Mouse (Mus musculus) frontal cortex, postnatal 10 days (tissue): ENCODE measurements around the gene Ywhah.
"Not testable (repeated sequence)": the region's sequence is repeated elsewhere in the genome, so short reads cannot be mapped to it uniquely, and the experiment has no call there.

Source experiments
- DNase-seq, 2 experiments: peaks; one replicate each; pipeline ENCODE4 v3.0.0; 2022; ENCODE audit warnings: low spot score in 2 of 2, mixed read lengths in 1 of 2

Ywhah gene

GRCm38 (mm10) chr5:33011132-33012106 is 7.2 kb upstream of the Ywhah start:
- no peak for DNase-seq

DNA sequence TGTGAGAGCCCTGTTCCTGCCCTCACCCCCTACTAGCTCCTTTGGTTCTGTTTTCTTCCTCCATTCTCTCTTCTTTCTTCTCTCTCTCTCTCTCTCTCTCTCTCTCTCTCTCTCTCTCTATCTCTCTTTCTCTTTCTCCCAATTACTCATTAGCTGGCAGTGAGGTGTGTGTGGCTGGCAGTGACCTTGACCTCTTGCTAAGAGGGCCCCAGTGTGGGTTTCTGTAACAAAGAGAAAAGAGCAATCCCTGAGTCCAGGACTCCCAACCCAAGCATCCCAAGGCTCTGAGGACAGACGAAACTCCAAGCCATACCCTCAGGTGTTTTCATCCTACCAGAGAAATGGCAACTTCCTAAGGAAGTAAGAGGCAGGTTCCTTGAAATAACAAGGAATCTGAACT is 4.5 kb upstream of the Ywhah start:
- DNase-seq, result no peak

GRCm38 (mm10) chr5:33015579-33015978 is 3.0 kb upstream of the Ywhah start:
- no peak for DNase-seq

DNA sequence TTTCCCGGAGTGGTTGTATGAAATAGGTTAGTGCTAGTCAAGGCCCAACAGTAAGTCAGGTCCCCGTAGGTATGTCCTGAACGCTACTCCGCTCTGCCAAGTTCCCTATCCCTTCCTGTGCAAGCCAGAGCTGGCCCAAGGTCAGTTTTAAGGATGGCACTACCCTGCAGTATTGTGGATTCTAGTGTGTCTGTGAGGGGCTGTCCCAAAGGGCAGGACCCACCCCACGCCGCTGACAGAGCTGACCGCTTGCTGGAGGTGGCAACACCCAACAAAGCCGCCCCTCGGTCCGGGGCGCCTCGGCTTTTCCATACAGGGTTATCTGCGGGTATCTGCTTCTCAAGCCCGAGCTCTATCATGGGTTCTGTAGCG is 441 bp upstream of the Ywhah start:
- DNase-seq, result no peak

DNA sequence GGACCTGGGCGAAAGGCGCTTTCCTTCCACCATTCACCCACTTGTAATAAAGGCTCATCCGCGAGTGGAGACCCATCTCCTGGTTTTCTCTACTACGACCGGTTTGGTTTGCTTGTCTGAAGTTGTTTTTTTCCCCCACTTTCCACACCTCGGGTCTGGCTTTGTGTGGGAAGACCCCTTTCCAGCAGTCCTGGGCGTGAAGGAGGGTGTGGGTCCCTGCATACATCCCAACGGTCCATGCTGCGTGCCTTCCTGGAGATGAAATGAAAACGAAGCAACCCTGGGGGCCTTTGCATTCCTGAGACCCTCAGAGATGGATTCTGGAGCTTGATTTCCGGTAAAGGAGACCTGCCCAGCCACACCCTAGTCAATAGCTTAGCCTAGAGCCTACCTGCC is 808 bp downstream of the Ywhah start:
- no peak for DNase-seq

DNA sequence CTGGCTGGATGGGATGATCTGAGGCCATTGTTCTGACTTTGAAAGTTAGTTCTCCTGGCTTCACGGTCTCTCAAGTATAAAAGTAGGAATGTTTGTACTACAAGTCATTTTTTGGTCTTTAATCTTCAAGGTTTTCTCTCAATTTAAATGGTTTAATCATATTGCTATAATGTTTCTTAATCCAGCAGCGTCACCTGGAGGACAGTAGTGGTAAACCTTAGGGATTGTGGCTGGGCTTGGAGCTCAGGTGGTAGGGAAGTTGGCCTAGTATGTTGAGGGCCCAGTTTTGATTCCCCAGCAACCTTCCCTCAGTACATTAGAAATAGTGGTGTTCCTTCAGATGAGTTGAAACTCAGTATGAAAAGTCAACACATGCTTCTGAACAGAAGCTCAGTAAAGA is 3.0 kb downstream of the Ywhah start:
- DNase-seq, result no peak

DNA sequence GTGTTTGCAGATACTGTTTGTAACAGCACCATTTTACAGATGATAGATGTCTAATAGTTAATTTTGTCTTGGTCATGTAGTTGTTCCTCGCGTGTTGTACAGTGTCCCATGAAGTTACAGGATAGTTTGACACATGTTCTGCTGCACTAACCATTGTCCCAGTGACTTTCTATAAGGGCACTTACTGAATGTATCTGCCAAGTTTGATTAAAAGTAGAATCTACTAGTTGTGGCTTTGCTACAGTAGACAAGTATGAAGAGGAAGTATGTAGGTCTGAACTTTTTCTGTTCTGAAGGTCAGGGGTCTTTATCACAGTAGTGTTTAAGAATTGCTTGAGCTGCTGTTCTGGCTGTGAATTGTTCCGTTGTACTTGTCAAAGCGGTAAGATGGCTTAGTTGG is 4.7 kb downstream of the Ywhah start:
- no peak for DNase-seq

- no peak for DNase-seq
These were observed 5.9 kb downstream of the Ywhah start for GRCm38 (mm10) chr5:33024474-33024873.

DNA sequence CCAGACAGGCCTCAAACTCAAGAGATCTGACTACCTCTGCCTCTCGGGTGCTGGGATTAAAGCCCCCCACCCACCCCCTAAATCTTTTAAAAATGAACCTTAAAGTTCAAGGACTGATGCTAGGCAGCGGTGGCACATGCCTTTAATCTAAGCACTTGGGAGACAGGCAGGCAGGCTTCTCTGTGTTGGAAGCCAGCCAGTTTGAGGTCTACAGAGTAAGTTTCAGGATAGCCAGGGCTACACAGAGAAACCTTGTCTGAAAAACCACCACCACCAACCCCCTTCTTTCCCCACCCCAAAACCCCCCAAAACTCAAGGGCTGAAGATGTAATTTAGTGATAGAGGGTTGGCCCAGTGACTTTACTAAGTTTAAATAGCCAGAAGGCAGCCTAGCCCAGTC is 10.0 kb downstream of the Ywhah start:
- no peak for DNase-seq

DNA sequence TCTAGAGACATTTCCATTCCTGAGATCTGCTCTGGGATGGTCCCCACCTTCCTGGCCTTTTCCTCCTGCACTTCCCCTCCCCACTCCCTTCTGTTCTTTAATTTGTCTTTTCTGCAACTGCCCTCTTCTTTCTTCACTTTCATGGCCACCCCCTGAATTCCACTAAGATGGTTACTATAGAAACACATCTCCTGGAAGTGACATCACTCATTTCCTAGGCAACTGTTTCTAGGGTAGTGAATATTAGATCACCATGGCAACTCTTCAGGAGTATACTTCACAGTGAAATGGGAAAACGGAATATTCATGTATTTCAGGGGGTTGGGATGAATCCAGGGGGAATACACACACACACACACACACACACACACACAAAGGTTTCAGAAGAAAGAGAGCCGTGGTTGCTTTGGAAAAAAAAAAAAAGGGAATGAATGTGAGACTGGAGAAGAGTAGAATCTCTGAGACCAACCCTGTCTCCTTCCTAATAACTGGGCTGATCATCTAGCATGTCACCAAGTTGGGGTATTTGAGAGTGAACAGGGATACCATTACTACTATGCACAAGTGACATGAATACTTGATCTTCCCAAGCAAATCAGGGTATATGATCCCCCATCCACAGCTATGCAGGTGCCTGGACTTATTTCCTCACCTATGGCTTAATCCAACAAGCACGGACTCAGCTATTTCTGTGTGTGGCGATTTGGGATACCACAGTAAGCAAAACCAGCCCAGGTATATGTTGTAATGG is 12.0 kb downstream of the Ywhah start:
- no peak for DNase-seq

DNA sequence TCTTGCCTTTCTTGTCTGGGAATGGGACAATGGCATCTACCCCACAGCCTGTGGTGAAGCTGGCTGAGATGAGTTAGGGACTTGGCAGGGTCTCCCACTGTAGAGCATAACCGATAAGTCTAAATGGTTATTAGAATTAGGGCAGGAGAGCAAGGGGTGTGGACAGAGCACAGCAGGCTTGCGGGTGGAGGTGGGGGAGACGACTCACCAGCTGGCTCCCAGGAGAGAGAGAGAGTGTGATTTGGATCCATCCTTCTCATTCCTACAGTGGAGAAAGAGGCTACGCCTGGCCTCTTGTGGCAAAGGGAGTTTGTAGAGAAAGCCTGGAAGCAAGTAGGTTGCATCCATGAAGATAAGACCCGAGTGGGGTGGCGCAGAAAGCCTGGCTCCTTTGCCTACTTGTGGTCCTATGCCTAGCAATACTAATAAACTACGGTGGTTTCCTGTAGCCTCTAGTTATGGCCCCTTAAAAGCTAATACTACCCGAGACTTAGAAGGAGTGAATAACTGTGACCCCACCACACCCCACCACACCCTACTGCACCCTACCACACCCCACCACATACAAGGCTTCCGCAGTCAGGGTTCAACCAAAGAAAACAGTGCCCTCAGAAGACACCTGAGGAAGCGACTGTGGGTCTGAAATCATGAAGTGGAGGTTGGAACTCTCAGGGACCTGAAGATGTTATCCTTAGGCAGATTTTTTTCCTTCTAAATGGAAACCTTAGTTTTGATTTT is 13.6 kb downstream of the Ywhah start:
- no peak for DNase-seq

DNA sequence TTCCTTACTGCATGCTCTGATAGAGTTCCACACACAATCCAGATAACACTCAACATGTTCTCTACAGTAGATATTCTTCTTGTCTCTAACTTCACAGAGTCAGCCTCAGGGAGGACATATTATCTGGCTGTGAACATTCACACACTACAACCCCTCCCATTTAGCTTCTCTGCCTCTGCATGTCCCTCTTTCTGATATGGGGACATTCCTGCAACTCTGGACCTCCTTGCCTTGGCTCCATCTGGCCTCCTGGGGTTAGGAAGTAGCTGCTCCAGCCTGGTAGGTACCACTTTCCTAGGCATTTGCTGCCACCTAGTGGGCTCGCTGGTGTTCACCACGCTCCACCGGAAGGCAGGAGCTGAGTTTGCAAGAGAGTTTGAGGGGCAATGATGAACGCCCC is 14.5 kb downstream of the Ywhah start:
- peak in 1 of 2 experiments; percentile 76 for DNase-seq

DNA sequence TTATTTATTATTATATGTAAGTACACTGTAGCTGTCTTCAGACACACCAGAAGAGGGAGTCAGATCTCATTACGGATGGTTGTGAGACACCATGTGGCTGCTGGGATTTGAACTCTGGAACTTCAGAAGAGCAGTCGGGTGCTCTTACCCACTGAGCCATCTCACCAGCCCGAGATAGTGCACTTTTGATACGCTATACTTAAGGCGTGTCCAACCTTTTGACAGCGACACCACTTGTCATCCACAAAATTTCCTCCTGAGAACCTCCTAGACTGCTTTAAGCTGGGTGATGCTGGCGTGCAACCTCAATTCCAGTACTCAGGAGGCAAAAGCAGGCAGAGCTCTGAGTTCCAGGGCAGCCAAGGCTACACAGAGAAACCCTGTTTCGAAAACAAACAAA is 15.0 kb downstream of the Ywhah start:
- DNase-seq, result not testable (repeated sequence)

GRCm38 (mm10) chr5:33034100-33034499 is 15.5 kb downstream of the Ywhah start:
- no peak for DNase-seq

DNA sequence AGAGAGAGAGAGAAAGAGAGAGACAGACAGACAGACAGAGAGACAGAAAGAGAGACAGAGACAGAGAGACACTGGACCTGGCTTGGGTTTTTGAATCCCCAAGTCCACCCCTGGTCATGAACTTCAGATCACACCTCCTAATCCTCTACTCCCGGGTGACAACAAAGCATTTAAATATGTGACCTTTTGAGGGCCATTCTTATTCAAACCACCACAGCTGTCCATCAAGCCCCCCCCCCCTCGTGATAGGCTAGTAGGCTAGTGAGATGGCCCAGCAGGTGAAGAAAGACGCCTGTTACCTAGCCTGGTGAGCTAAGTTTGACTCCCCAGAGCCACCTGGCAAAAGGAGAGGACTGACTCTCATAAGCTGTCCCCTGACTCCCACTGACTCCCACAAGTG is 16.3 kb downstream of the Ywhah start:
- no peak for DNase-seq

DNA sequence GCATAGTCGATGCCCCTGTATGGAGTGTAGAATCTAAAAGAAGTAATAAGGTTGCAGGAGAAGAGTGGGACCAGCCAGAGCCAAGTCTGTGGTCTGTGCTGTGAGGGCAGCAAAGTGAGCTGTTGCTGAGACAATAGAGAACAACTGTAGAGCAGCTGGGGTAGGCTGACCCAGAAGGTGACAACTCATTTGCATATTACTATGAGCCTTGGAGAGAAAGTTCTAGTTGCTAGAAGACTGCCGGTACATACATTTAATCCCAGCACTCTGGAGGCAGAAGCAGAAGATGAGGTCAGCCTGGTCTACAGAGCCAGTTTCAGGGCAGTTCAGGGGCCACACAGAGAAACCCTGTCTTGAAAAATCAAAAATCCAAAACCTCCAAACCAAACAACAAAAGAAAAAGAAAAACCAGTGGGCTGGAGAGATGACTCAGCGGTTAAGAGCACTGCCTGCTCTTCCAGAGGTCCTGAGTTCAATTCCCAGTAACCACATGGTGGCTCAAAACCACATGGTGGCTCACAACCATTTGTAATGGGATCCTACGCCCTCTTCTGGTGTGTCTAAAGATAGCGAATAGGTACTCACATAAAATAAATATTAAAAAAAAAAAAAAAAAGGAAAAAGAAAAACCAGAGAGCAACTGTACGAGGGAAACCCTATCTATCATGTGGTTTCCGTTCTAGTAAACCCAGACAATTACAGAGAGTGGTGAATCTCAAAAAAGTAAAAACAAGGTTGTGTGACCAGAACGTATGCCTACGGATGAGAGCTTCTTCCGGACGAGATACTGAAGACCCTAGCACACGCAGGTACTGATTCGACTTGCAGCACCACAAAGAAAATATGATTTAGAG is 20.3 kb downstream of the Ywhah start:
- DNase-seq, result no peak

- DNase-seq, result peak in 1 of 2 experiments; percentile 49
These were observed 20.9 kb downstream of the Ywhah start for GRCm38 (mm10) chr5:33039510-33039911.

DNA sequence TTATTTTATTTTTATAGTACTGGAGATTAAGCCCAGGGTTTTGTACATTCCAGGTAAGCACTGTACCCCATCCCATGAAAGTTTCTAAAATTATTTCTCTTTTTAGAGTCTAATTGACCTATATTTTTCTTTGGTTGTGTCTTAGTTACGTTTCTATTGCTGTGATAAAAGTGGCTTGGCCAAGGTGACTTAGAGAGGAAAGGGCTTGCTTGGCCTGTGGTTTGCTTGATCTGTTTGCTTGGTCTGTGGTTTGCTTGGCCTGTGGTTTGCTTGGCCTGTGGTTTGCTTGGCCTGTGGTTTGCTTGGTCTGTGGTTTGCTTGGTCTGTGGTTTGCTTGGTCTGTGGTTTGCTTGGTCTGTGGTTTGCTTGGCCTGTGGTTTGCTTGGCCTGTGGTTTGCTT is 22.1 kb downstream of the Ywhah start:
- not testable (repeated sequence) for DNase-seq

DNA sequence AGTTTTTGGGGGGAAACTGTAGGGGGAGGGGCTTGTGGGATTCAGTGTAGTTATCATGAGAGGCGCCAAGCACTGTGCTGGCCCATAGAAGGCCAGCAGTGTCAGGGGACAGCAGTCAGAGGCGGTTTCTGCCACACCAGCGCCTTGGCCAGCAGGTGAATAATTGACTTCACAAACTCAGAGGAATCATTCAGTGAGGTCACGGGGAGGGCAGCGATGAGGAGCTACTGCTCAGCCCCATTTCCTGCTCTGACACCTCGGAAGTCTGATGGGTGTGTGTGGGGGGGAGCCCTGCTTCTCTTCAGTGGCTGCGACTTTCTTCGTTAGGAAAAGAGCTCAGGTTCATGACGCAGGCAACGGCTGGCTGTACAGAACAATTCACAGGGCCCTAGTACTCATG is 24.8 kb downstream of the Ywhah start:
- DNase-seq, result no peak

DNA sequence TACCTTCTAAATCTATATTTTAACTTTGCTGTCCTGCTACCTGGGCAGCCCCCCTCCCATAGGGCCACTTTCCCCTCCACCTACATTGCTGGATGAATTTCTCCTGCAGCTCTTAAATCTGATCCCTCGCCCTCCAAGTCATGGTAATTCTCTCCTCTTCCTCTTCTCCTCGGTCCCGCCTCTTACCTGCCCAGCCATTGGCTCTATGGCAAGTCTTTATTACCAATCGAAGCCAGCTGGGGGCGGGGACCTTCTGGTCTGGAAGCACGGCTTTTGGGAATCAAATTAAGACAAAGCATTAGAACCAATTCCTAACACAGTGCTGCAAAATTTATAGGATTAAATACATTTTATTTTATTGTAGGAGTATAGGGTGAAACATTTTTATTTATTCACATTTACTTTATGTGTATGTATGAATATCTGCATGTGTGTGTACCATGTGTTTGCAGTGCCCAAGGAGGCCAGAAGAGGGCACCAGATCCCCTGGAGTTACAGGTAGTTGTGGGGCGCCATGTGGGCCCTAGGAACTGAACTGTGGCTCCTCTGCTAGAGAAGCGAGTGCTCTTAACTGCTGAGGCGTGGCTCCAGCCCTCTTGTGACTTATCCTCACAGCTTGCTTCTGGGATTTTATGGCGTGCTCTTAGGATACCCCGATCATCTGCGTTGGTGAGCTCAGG is 26.2 kb downstream of the Ywhah start:
- no peak for DNase-seq

- no peak for DNase-seq
These were observed 26.7 kb downstream of the Ywhah start for GRCm38 (mm10) chr5:33045316-33045705.
